Mouse (Mus musculus): ENCODE results near the gene Inpp4b. TPM values are rescaled to one million over a fixed set of nuclear protein-coding genes. Genes with fewer than 3 reads are reported as not detected.

Inpp4b gene
- polyA plus RNA-seq, 1 experiment from 2014 or later, result 6.6 TPM

DNA sequence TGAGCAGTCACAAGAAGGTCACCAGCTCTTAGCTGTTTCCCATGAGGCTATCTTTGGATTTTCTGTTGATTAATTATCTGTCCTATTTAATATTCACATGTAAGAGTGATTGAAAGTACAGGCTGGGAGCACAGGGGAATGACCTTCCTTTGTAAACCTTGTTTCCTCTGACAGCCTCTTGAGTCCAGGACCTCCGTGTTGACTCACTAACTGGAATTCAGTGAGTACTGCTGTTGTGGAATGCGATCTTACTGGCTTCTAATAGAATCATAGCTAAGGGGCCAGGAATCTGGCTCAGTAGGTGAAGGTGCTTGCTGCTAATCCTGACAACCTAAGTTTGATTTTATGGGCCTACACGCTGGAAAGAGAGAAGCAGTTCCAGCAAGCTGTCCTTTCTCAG lies 523.3 kb downstream of the Inpp4b start:
- no peak for ATAC-seq (ENCODE audit: low FRiP score)

DNA sequence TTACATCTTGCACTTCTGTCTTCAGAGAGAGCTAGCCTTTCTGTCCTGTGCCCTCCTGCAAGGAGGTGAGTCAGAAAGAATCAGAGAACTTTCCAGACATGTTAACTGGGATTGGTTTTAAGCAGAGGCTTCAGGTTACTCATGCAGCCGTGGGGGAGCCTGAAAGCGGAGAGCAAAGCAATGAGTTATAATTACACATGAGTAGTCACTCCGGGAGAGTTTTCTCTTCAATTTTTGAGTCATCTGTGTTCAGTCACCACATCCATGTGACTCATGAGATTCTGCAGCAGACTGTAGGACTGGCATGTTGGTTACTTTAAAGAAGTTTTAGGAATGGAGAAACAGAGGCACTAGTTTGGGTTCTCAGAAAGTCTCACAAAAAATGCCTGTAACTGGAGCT lies 524.7 kb downstream of the Inpp4b start:
- 83% methylated on average over 3 of the region's 3 CpGs for WGBS
- no peaks in the 10 kb centered on the region for H3K27me3 ChIP-seq
- H3K4me3 ChIP-seq, result no peak overlapping the region
- H3K4me2 ChIP-seq, result no peak overlapping the region
- no peaks in the 10 kb centered on the region for H3K36me3 ChIP-seq
- no peak overlapping the region for H3K9ac ChIP-seq
- no peak for ATAC-seq (ENCODE audit: low FRiP score)
- no peaks in the 10 kb centered on the region for H3K9me3 ChIP-seq
- H3K4me1 ChIP-seq (replicated peaks), result no peaks in the 10 kb centered on the region
- H3K27ac ChIP-seq, result no peak overlapping the region

More for the DNA sequence above, 523.3 kb downstream of the Inpp4b start:
- Histone ChIP-seq H3K9ac (no peak overlapping the region), H3K4me1 (replicated peaks) (no peaks in the 10 kb centered on the region), H3K27ac (no peak overlapping the region), H3K9me3 (no peaks in the 10 kb centered on the region), H3K4me2 (no peak overlapping the region), H3K27me3 (no peaks in the 10 kb centered on the region), H3K4me3 (no peak overlapping the region), H3K36me3 (no peaks in the 10 kb centered on the region)
- WGBS, result 75% methylated on average over 3 of the region's 3 CpGs

DNA sequence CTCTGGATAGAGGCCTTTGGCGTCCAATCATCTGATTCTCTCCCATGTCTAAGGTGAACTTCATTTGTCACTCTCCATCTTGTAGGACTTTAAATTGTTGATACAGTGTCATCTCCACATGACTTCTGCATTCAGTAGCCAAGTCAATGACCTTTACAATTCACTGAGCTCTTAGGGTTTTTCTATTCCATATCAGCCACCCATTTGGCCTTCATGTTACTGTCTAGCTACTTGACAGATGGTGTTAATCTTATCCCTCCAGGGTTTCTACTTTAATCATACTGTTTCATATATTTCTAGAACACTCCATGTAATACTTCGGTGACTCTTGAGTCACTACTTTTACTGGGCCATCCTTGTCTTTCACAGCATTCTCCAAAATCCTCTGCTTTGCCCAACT lies 528.1 kb downstream of the Inpp4b start:
- H3K9me3 ChIP-seq, result no peaks in the 10 kb centered on the region
- H3K27ac ChIP-seq, result no peak overlapping the region
- 87% methylated on average over 2 of the region's 2 CpGs for WGBS
- H3K4me1 ChIP-seq (replicated peaks), result no peaks in the 10 kb centered on the region
- no peak overlapping the region for H3K4me3 ChIP-seq
- no peak overlapping the region for H3K4me2 ChIP-seq
- H3K36me3 ChIP-seq, result no peaks in the 10 kb centered on the region
- no peaks in the 10 kb centered on the region for H3K27me3 ChIP-seq
- no peak for ATAC-seq (ENCODE audit: low FRiP score)
- H3K9ac ChIP-seq, result no peak overlapping the region

DNA sequence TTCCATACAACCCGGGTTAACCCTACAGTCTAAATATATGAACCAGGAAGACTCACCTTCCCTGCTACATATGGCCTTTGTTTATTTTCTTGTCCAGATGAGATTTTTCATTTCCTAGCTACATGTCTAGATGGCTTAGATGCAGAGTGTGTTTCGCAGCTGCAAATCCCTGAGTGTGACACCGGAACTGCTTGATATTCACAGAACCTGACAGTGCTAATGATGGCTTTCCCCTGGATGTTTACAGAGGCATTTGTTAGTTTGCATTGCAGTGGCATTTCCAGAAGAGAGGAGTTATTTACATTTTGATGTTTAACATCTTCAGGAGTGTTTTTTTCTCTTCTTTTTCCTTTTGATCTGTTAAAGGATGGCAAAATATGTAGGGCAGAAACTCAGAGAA lies 537.7 kb downstream of the Inpp4b start:
- Histone ChIP-seq H3K27ac (no peak overlapping the region), H3K9me3 (no peaks in the 10 kb centered on the region), H3K9ac (no peak overlapping the region), H3K27me3 (no peaks in the 10 kb centered on the region), H3K36me3 (no peaks in the 10 kb centered on the region), H3K4me3 (no peak overlapping the region), H3K4me2 (no peak overlapping the region), H3K4me1 (replicated peaks) (no peaks in the 10 kb centered on the region)
- 81% methylated on average over 3 of the region's 3 CpGs for WGBS
- no peak for ATAC-seq (ENCODE audit: low FRiP score)

DNA sequence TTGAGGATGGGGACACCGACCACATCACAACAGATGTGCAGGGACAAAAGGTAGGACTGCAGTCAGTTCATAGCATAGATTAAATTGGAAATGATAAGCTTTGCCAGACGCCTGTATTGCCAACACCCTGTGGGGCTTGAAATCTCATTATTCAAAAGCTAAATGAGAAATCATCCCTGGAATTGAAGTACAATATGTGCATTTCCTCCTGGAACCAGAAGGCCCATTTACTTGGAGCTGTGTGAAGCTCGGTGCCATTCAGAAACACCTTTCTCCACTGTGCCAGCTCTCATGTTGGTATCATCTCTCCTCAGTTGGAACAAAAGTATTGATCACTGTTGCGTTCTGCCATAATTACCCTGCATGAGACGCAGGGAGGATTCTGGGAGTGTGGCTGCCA lies 541.8 kb downstream of the Inpp4b start:
- 74% methylated on average over 5 of the region's 5 CpGs for WGBS
- H3K4me3 ChIP-seq, result no peak overlapping the region
- H3K36me3 ChIP-seq, result no peaks in the 10 kb centered on the region
- H3K9ac ChIP-seq, result no peak overlapping the region
- H3K9me3 ChIP-seq, result no peaks in the 10 kb centered on the region
- H3K27me3 ChIP-seq, result no peaks in the 10 kb centered on the region
- ATAC-seq (ENCODE audit: low FRiP score), result no peak
- H3K4me2 ChIP-seq, result no peak overlapping the region
- no peak overlapping the region for H3K27ac ChIP-seq
- no peaks in the 10 kb centered on the region for H3K4me1 ChIP-seq (replicated peaks)

DNA sequence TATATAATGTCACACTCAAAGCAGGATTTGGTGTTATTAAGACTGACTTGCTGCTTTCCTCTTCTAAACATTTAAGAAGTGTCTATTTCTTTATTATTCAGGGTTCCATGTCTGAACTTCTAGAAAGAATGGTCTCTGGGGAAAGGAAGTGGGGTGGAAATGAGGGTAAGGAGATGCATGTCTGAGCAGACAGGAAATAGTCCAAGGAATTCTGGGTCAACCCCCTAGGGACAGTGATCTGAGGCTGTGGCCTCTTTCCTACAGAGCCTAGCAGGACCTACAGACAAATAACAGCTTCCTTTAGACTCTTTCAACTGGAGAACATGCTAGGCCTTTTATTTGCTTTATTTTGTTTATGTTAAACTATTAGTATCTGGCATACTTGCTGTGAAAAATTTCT lies 546.5 kb downstream of the Inpp4b start:
- Histone ChIP-seq H3K27ac (no peak overlapping the region), H3K4me3 (no peak overlapping the region), H3K27me3 (no peaks in the 10 kb centered on the region), H3K9ac (no peak overlapping the region), H3K4me1 (replicated peaks) (no peaks in the 10 kb centered on the region), H3K4me2 (no peak overlapping the region), H3K9me3 (no peaks in the 10 kb centered on the region), H3K36me3 (no peaks in the 10 kb centered on the region; the same call in 1 of the 2 replicates)
- ATAC-seq (ENCODE audit: low FRiP score), result no peak

DNA sequence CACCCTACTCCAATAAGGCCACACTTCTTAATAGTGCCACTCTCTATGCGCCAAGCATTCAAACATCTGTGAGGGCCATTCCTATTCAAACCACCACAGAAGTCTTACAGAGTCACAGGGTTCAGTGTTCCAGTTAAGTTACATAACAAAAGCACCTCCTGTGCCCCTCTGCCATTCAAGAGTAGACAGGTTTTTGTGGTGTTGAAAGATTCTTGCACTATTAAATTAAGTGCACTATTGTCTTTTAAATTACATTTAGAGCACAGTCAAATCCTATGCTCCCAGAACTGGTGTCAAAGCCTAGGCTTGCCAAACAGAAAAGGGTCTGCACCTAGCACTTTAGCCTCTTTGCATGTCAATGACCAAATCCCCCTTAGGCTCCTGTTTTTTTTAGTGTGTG lies 550.9 kb downstream of the Inpp4b start:
- Histone ChIP-seq H3K27me3 (no peaks in the 10 kb centered on the region), H3K9me3 (no peaks in the 10 kb centered on the region), H3K36me3 (no peaks in the 10 kb centered on the region; the same call in 1 of the 2 replicates), H3K4me3 (no peak overlapping the region), H3K27ac (no peak overlapping the region), H3K9ac (no peak overlapping the region), H3K4me2 (no peak overlapping the region), H3K4me1 (replicated peaks) (no peaks in the 10 kb centered on the region)
- ATAC-seq (ENCODE audit: low FRiP score), result no peak
- 64% methylated on average over 1 of the region's 1 CpGs for WGBS

DNA sequence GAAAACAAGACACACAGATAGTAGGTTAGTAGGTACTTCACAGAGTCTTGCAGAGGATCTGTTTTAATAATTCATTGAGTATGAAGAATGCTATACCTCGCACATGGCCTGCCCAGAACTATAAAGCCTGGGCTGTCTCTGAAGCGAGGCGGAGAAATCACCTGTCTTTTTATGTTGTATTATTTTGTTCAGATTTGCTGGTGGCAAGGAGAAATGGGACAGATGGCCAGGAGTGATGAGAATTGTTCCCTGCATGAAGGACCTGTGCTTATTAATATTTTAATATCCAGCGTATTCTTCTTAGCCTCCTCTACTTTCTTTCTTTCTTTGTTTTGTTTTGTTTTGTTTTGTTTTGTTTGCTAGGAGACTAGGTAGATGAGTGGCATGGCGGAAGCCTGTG lies 604.5 kb downstream of the Inpp4b start:
- Histone ChIP-seq H3K36me3 (no peaks in the 10 kb centered on the region), H3K9ac (no peak overlapping the region), H3K4me1 (replicated peaks) (no peaks in the 10 kb centered on the region), H3K4me2 (no peak overlapping the region), H3K27ac (no peak overlapping the region), H3K4me3 (no peak overlapping the region), H3K27me3 (no peaks in the 10 kb centered on the region), H3K9me3 (no peaks in the 10 kb centered on the region)
- 93% methylated on average over 5 of the region's 5 CpGs for WGBS
- ATAC-seq (ENCODE audit: low FRiP score), result no peak

DNA sequence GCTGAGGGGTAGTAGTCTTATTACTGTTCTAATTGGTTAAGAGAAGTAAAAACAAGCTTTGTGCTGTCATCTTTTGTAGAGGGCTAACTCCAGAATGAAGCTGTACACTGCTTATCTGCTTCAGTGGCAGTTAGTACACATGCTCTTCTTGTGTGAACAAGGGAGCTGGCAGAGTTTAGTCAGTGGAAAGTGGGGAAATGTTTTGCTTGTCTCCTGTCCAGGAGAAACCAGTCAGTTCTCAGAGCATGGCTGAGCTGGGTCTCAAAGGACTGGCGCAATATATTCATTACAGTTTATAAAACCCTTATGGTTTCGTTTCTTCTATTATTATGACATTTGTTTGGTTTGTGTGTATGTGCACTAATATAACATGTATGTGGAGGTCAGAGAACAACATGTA lies 610.7 kb downstream of the Inpp4b start:
- WGBS, result 88% methylated on average over 2 of the region's 2 CpGs
- ATAC-seq (ENCODE audit: low FRiP score), result no peak
- no peak overlapping the region for H3K4me3 ChIP-seq
- H3K4me1 ChIP-seq (replicated peaks), result no peaks in the 10 kb centered on the region
- H3K9ac ChIP-seq, result no peak overlapping the region
- H3K4me2 ChIP-seq, result no peak overlapping the region
- H3K36me3 ChIP-seq, result no peaks in the 10 kb centered on the region
- H3K27me3 ChIP-seq, result no peaks in the 10 kb centered on the region
- H3K27ac ChIP-seq, result no peak overlapping the region
- no peaks in the 10 kb centered on the region for H3K9me3 ChIP-seq

DNA sequence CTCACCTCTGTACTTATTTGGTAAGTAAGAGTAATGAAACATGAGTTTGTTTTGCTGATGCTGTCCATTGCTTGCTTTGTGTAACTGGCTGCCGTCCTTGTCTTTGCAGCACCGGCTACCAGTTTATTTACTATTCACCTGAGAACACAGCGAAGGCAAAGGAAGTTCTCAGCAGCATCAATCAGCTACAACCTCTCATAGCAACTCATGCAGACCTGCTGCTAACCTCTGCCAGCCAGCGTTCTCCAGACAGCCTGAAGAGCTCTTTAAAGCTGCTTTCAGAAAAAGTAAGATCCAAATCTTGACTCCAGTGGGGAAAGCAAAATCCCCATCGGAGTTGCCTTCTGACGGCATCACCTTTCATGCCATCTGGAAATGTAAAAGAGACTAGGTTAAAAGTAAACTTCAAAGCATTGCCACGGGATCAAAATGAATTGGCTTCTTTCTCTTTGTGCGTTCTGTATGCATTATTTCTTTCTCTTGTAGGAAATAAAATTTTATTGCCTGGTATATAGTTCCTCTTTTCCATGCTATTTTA lies 642.8 kb downstream of the Inpp4b start:
- Histone ChIP-seq H3K36me3 (no peaks in the 10 kb centered on the region), H3K9ac (no peak overlapping the region), H3K4me3 (no peak overlapping the region), H3K27me3 (no peaks in the 10 kb centered on the region), H3K4me1 (replicated peaks) (no peaks in the 10 kb centered on the region), H3K9me3 (no peaks in the 10 kb centered on the region), H3K4me2 (no peak overlapping the region), H3K27ac (no peak overlapping the region)
- no peak for ATAC-seq (ENCODE audit: low FRiP score)
- WGBS, result 75% methylated on average over 8 of the region's 8 CpGs

DNA sequence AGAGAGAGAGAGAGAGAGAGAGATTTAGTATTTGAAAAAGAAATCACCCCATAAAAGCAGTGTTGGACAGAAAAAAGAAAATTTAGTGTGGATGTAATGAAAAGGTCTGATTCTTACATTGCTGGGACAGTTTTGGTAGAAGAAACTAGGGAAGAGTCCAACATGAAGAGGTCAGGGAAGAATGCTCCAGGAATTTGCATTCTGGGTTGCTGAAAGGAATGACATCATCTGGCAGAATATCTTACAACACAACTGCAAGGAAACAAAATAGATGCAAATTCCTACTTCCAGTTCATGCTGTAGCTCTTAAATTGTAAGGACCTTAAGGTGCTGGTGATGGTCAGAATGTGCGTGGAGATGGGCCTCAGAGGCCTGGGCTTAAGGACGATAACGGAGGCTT lies 650.6 kb downstream of the Inpp4b start:
- WGBS, result 90% methylated on average over 3 of the region's 3 CpGs

DNA sequence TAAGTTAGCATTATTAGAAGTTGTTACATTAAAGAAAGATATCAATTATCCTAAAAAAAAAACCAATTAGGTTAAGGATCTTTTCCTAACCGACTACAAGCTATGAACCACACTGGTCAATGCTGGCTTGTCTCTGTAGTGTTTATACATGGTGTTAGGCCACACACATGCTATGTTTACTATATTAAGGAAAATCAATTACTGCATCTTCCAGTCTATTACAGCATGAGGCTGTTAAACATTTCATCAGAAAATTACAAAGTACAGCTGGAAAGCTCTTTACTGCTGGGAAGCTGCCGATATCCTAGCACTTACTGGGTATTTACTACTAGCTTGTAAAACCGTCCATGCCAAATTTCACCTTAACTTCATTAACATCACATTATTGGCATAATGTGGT lies 653.9 kb downstream of the Inpp4b start:
- Histone ChIP-seq H3K4me1 (replicated peaks) (no peaks in the 10 kb centered on the region), H3K9ac (no peak overlapping the region), H3K36me3 (no peaks in the 10 kb centered on the region), H3K27me3 (no peaks in the 10 kb centered on the region), H3K9me3 (no peaks in the 10 kb centered on the region), H3K4me3 (no peak overlapping the region), H3K4me2 (no peak overlapping the region), H3K27ac (no peak overlapping the region)
- WGBS, result 88% methylated on average over 3 of the region's 3 CpGs
- ATAC-seq (ENCODE audit: low FRiP score), result no peak

More for the DNA sequence above, 650.6 kb downstream of the Inpp4b start:
- no peaks in the 10 kb centered on the region for H3K9me3 ChIP-seq
- H3K4me1 ChIP-seq (replicated peaks), result no peaks in the 10 kb centered on the region
- no peak overlapping the region for H3K4me2 ChIP-seq
- H3K9ac ChIP-seq, result no peak overlapping the region
- no peaks in the 10 kb centered on the region for H3K27me3 ChIP-seq
- no peaks in the 10 kb centered on the region for H3K36me3 ChIP-seq
- H3K4me3 ChIP-seq, result no peak overlapping the region
- H3K27ac ChIP-seq, result no peak overlapping the region
- ATAC-seq (ENCODE audit: low FRiP score), result no peak

DNA sequence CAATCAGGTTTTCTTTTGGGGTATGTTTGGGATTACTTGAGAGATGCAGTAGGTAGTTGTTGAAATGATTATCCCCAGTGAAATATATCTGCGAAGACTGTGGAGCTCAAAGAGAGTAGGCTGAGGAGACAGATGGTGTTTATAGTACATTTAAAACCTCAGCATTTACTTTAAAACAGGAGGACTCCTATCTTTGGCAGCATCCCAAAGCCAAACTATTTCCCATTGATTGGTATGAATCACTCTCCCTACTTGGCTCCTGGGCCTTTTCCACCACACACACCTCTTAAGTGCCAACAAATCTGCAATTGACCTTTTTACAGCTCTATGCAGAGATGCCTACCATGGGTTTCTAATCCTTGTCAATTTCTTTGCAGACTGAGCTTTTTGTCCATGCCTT lies 654.5 kb downstream of the Inpp4b start:
- H3K36me3 ChIP-seq, result no peaks in the 10 kb centered on the region
- 94% methylated on average over 1 of the region's 1 CpGs for WGBS
- H3K4me3 ChIP-seq, result no peak overlapping the region
- no peak overlapping the region for H3K27ac ChIP-seq
- no peaks in the 10 kb centered on the region for H3K27me3 ChIP-seq
- no peaks in the 10 kb centered on the region for H3K4me1 ChIP-seq (replicated peaks)
- ATAC-seq (ENCODE audit: low FRiP score), result no peak
- H3K4me2 ChIP-seq, result no peak overlapping the region
- no peak overlapping the region for H3K9ac ChIP-seq
- no peaks in the 10 kb centered on the region for H3K9me3 ChIP-seq
